Mouse (Mus musculus): Measurements from ENCODE around the gene Med29. TPM values are rescaled to one million over a fixed set of nuclear protein-coding genes. Genes with fewer than 3 reads are reported as not detected.
"Not testable (repeated sequence)": the region's sequence is repeated elsewhere in the genome, so short reads cannot be mapped to it uniquely, and the experiment has no call there.

Gene Med29
- total RNA-seq, 4 experiments from 2014 or later: 16.0 to 20.2 (median 17.1) TPM

GRCm38 (mm10) chr7:28398000-28398399, 5.5 kb upstream of the Med29 start:
- DNase-seq (ENCODE audit: low spot score in 2 of 2): no peak

- no peak for DNase-seq (ENCODE audit: low spot score in 2 of 2)
Observed at GRCm38 (mm10) chr7:28395425-28395824, 2.9 kb upstream of the Med29 start.

- DNase-seq (ENCODE audit: low spot score in 2 of 2): no peak
Observed at GRCm38 (mm10) chr7:28393272-28393951, 904 bp upstream of the Med29 start.

GRCm38 (mm10) chr7:28390331-28390730, 2.2 kb downstream of the Med29 start:
- no peak for DNase-seq (ENCODE audit: low spot score in 2 of 2)

- DNase-seq (ENCODE audit: low spot score in 2 of 2): not testable (repeated sequence)
Observed at GRCm38 (mm10) chr7:28387384-28387783, 5.1 kb downstream of the Med29 start.

GRCm38 (mm10) chr7:28386877-28387276, 5.6 kb downstream of the Med29 start:
- DNase-seq (ENCODE audit: low spot score in 2 of 2): not testable (repeated sequence)

- peak in 1 of 2 experiments; percentile 82 for DNase-seq (ENCODE audit: low spot score in 2 of 2)
Observed at GRCm38 (mm10) chr7:28386462-28386861, 6.0 kb downstream of the Med29 start.

GRCm38 (mm10) chr7:28386007-28386406, 6.5 kb downstream of the Med29 start:
- no peak for DNase-seq (ENCODE audit: low spot score in 2 of 2)

GRCm38 (mm10) chr7:28385196-28385595, 7.3 kb downstream of the Med29 start:
- DNase-seq (ENCODE audit: low spot score in 2 of 2): no peak

GRCm38 (mm10) chr7:28384162-28384561, 8.3 kb downstream of the Med29 start:
- no peak for DNase-seq (ENCODE audit: low spot score in 2 of 2)

GRCm38 (mm10) chr7:28383606-28384005, 8.9 kb downstream of the Med29 start:
- no peak for DNase-seq (ENCODE audit: low spot score in 2 of 2)

GRCm38 (mm10) chr7:28382981-28383396, 9.5 kb downstream of the Med29 start:
- DNase-seq (ENCODE audit: low spot score in 2 of 2): peak; percentile 65 to 72

- DNase-seq (ENCODE audit: low spot score in 2 of 2): no peak
Observed at GRCm38 (mm10) chr7:28382347-28382951, 10.1 kb downstream of the Med29 start.

- DNase-seq (ENCODE audit: low spot score in 2 of 2): no peak
Observed at GRCm38 (mm10) chr7:28381938-28382337, 10.6 kb downstream of the Med29 start.

- DNase-seq (ENCODE audit: low spot score in 2 of 2): no peak
Observed at GRCm38 (mm10) chr7:28381017-28381790, 11.3 kb downstream of the Med29 start.

- DNase-seq (ENCODE audit: low spot score in 2 of 2): no peak
Observed at GRCm38 (mm10) chr7:28380237-28381016, 12.1 kb downstream of the Med29 start, which contains the start of gene Zfp36. Gene Zfp36, minus strand, starts transcription at chr7:28380253.

GRCm38 (mm10) chr7:28378769-28379651, 13.5 kb downstream of the Med29 start:
- DNase-seq (ENCODE audit: low spot score in 2 of 2): peak; percentile 70 to 80

- no peak for DNase-seq (ENCODE audit: low spot score in 2 of 2)
Observed at GRCm38 (mm10) chr7:28378066-28378690, 14.3 kb downstream of the Med29 start.

- DNase-seq (ENCODE audit: low spot score in 2 of 2): no peak
Observed at GRCm38 (mm10) chr7:28377190-28378065, 15.1 kb downstream of the Med29 start.
